Mouse (Mus musculus): ENCODE results near the gene Ctsl. TPM values are rescaled to one million over a fixed set of nuclear protein-coding genes. Genes with fewer than 3 reads are reported as not detected.

Gene Ctsl
- polyA plus RNA-seq, 1 experiment from 2014 or later: 159 TPM

DNA sequence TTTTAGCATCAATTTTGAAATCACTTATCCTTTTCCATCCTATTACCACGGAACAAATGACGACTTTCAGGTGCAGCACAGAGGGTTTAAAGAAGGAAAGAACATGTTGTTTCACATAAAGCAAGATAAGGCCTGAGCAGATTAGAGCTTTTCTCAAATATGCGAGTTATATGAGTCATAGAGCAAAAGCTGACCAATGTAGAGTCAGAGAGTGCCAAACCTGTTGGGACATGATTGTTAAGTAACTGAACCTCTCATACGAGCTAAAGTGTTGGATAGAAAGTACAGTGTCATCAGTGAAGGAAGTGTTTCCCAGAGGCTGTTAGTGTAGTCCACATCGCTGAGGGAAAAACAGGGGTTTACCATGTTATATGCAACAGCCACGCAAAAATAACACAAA is 38.4 kb downstream of the Ctsl start:
- H3K27me3 ChIP-seq (ENCODE audit: low read depth, poor library complexity, severe bottlenecking): no peaks in the 10 kb centered on the region
- no peaks in the 10 kb centered on the region for H3K36me3 ChIP-seq
- no peaks in the 10 kb centered on the region for H3K4me1 ChIP-seq
- H3K27ac ChIP-seq (replicated peaks): no peak overlapping the region
- DNase-seq (ENCODE audit: low spot score): no peak
- WGBS: 81% methylated on average over 6 of the region's 6 CpGs
- no peak overlapping the region for H3K4me3 ChIP-seq
- no peaks in the 10 kb centered on the region for H3K9me3 ChIP-seq (replicated peaks)

DNA sequence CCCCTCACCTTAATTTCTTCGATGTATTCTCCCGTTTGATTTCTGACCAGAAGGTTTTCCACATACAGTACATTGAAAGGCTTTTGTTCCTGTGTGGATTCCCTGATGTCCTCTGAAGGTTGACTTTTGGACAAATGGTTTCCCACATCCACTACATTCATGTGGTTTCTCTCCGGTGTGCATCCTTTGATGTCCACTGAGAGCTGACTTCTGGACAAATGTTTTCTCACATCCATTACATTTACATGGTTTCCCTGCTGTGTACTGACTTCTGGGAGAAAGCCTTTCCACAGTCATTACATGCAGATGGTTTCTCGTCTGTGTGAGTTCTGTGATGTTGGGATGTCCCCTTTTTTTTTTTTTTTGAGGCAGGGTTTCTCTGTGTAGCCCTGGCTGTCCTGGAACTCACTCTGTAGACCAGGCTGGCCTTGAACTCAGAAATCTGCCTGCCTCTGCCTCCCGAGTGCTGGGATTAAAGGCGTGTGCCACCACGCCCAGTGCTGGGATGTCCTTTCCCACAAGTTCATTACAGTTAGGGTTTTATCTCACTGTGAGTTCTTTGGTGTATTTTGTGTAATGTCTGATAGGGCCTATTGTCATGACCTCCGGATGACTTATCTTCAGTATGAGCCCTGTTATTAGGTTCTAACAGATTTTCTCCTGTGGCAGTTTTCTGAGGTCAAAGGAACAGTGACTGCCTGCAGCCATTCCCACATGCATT is 48.0 kb downstream of the Ctsl start:
- DNase-seq (ENCODE audit: low spot score): no peak

GRCm38 (mm10) chr13:64320334-64320733 is 50.4 kb downstream of the Ctsl start:
- Histone ChIP-seq H3K27ac (replicated peaks) (no peak overlapping the region), H3K27me3 (ENCODE audit: low read depth, poor library complexity, severe bottlenecking) (no peaks in the 10 kb centered on the region), H3K9me3 (replicated peaks) (no peaks in the 10 kb centered on the region), H3K4me1 (no peaks in the 10 kb centered on the region), H3K36me3 (no peaks in the 10 kb centered on the region), H3K4me3 (no peak overlapping the region)
- WGBS: 83% methylated on average over 8 of the region's 8 CpGs
- no peak for DNase-seq (ENCODE audit: low spot score)

More for the DNA sequence above, 48.0 kb downstream of the Ctsl start:
- Histone ChIP-seq H3K36me3 (no peaks in the 10 kb centered on the region), H3K27ac (replicated peaks) (no peak overlapping the region), H3K4me1 (no peaks in the 10 kb centered on the region), H3K4me3 (no peak overlapping the region), H3K27me3 (ENCODE audit: low read depth, poor library complexity, severe bottlenecking) (no peaks in the 10 kb centered on the region), H3K9me3 (replicated peaks) (no peaks in the 10 kb centered on the region)
- WGBS: 87% methylated on average over 8 of the region's 8 CpGs

- H3K9me3 ChIP-seq (replicated peaks): no peaks in the 10 kb centered on the region
- DNase-seq (ENCODE audit: low spot score): no peak
- no peaks in the 10 kb centered on the region for H3K4me1 ChIP-seq
- no peak overlapping the region for H3K27ac ChIP-seq (replicated peaks)
- H3K27me3 ChIP-seq (ENCODE audit: low read depth, poor library complexity, severe bottlenecking): no peaks in the 10 kb centered on the region
- no peaks in the 10 kb centered on the region for H3K36me3 ChIP-seq
- no peak overlapping the region for H3K4me3 ChIP-seq
Measured at GRCm38 (mm10) chr13:64319782-64320181, 50.9 kb downstream of the Ctsl start.

DNA sequence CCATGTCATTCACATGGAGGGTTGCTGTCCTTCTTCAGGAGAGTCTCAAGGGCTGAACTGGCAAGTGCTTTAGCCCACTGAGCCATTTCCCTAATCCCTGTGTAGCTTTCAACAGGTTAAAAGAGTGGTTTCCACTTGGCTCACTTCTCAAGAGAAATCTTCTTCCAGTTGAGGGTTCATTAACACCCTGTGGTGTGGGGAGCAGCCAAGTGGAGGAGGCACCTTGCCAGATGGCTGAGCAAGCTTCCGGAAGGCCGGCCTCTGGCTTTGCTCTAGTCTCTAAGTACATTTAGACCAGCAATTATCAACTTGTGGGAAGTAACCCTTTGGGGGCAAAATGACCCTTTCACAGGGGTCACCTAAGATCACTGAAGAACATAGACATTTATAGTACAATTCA is 52.3 kb downstream of the Ctsl start:
- Histone ChIP-seq H3K27me3 (ENCODE audit: low read depth, poor library complexity, severe bottlenecking) (no peaks in the 10 kb centered on the region), H3K27ac (replicated peaks) (no peak overlapping the region), H3K4me1 (no peaks in the 10 kb centered on the region), H3K4me3 (no peak overlapping the region), H3K9me3 (replicated peaks) (no peaks in the 10 kb centered on the region), H3K36me3 (no peaks in the 10 kb centered on the region)
- DNase-seq (ENCODE audit: low spot score): no peak
- WGBS: 65% methylated on average over 2 of the region's 2 CpGs

DNA sequence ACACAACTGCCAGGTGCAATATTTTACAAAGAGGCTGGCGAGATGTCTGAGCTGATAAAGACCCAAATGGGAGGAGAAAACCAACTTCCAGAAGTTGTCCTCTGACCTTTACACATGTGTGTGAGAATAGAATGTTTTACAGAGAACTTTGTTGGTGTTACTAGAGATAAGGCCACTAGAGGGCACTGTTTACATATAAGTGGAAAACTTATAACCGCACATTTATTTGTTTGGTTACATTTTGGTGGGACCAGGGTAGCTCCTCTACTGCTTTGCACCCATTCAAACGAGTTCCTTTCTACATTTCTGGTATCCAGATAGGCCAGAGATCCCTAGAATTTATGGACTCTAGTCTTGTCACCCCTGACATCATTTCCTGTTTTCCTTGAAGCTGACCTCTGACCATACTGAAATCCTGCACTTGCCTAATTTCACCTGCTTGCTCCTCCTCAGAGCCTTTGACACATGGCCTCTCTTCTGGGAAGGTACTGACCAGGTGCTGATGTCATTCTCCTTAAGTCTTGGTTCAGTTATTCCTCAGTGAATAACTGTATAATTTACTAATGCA is 55.1 kb downstream of the Ctsl start:
- Histone ChIP-seq H3K27me3 (ENCODE audit: low read depth, poor library complexity, severe bottlenecking) (no peaks in the 10 kb centered on the region), H3K36me3 (no peaks in the 10 kb centered on the region), H3K9me3 (replicated peaks) (no peaks in the 10 kb centered on the region), H3K27ac (replicated peaks) (no peak overlapping the region), H3K4me3 (no peak overlapping the region), H3K4me1 (peaks cover 13% of the 10 kb centered on the region)
- WGBS: 1% methylated on average over 3 of the region's 3 CpGs
- DNase-seq (ENCODE audit: low spot score): peak; percentile 13

GRCm38 (mm10) chr13:64314041-64314440 is 56.6 kb downstream of the Ctsl start:
- DNase-seq (ENCODE audit: low spot score): no peak
- Histone ChIP-seq H3K27ac (replicated peaks) (no peak overlapping the region), H3K36me3 (no peaks in the 10 kb centered on the region), H3K4me1 (peaks cover 13% of the 10 kb centered on the region), H3K9me3 (replicated peaks) (no peaks in the 10 kb centered on the region), H3K27me3 (ENCODE audit: low read depth, poor library complexity, severe bottlenecking) (no peaks in the 10 kb centered on the region), H3K4me3 (no peak overlapping the region)
- 79% methylated on average over 3 of the region's 3 CpGs for WGBS

DNA sequence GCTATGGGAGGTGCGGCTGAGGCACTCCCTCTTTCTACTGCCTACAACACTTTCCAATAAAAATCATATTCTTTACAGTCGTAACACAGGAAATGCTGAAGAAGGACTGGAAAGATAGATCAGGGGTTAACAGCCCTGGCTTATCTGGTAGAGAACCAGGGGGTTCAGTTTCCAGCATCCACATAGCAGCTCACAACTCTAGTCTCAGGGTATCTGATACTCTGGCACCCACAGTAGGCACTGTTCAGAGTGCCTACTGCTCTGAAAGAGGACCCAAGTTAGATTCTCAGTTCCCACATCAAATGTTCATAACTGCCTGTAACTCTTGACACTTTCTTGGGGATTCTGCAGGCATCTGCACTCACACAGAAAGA is 57.8 kb downstream of the Ctsl start:
- DNase-seq (ENCODE audit: low spot score): no peak
- no peak overlapping the region for H3K27ac ChIP-seq (replicated peaks)
- WGBS: 2% methylated on average over 2 of the region's 2 CpGs

DNA sequence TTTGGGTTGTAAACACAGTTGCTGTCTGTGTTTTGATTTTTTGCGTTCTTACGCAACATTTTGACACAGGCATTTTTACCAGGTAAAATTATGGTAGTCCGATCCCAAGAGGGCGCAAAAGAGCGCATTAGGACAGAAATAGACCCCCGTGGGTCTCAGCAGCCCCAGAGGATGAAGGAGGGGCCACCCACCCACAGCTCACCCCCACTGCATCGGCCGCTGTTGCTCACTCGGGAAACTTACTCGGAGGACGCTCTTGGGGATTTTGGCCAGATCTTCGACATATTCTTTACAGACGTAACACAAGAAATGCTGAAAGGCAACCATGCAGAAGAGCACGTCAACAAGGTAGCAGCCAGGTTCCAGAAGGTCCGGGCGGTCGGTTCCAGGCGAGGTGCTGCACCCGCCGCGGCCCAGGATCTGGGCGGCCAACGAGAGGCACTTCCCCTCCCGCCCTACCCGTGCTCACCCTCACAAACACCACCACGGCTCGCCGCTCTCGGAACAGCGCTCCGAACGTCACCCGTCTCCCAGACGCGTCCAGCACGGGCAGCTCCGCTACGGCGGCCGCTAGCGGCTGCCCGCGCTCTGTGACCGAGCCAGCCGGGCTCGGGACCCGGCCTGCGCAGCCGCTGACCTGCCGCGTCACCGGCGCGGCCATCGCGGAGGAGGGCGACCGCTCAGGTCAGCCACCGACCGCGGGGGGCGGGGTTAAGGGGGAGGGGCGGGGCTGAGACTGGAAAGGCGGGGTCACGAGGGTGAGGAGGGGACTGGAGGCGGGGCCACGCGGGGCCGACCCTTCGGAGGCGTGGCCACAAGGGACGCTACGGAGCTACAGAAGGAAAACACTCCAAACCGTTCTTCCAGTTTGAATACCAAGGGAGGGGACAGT is 58.4 kb downstream of the Ctsl start, which contains the start of gene Aaed1:
Gene Aaed1, minus strand, starts transcription at position 687 of the 892 bp plus-strand sequence.
- WGBS: under 1% methylated on average over 74 of the region's 74 CpGs
- Histone ChIP-seq H3K4me1 (peaks cover 13% of the 10 kb centered on the region), H3K9me3 (replicated peaks) (no peaks in the 10 kb centered on the region), H3K27me3 (ENCODE audit: low read depth, poor library complexity, severe bottlenecking) (no peaks in the 10 kb centered on the region), H3K27ac (replicated peaks) (peak within 1 kb of the TSS; percentile 90), H3K36me3 (peaks cover 8% of the 10 kb centered on the region), H3K4me3 (peak within 1 kb of the TSS; percentile 73)
- peak; percentile 98 for DNase-seq (ENCODE audit: low spot score)

More for the DNA sequence above, 57.8 kb downstream of the Ctsl start:
- peak overlapping the region; percentile 73 for H3K4me3 ChIP-seq
- H3K27me3 ChIP-seq (ENCODE audit: low read depth, poor library complexity, severe bottlenecking): no peaks in the 10 kb centered on the region
- peaks cover 3% of the 10 kb centered on the region; the same call in 1 of the 2 replicates for H3K36me3 ChIP-seq
- H3K9me3 ChIP-seq (replicated peaks): no peaks in the 10 kb centered on the region
- H3K4me1 ChIP-seq: peaks cover 13% of the 10 kb centered on the region

- Histone ChIP-seq H3K9me3 (replicated peaks) (no peaks in the 10 kb centered on the region), H3K4me1 (peaks cover 13% of the 10 kb centered on the region), H3K36me3 (peaks cover 11% of the 10 kb centered on the region), H3K27me3 (ENCODE audit: low read depth, poor library complexity, severe bottlenecking) (no peaks in the 10 kb centered on the region), H3K27ac (replicated peaks) (no peak overlapping the region), H3K4me3 (peak overlapping the region; percentile 73)
- WGBS: 97% methylated on average over 1 of the region's 1 CpGs
- no peak for DNase-seq (ENCODE audit: low spot score)
Measured at GRCm38 (mm10) chr13:64311266-64311665, 59.4 kb downstream of the Ctsl start.

- WGBS: 83% methylated on average over 6 of the region's 6 CpGs
- H3K27ac ChIP-seq (replicated peaks): no peak overlapping the region
- H3K9me3 ChIP-seq (replicated peaks): no peaks in the 10 kb centered on the region
- peaks cover 11% of the 10 kb centered on the region for H3K36me3 ChIP-seq
- peaks cover 13% of the 10 kb centered on the region for H3K4me1 ChIP-seq
- no peaks in the 10 kb centered on the region for H3K27me3 ChIP-seq (ENCODE audit: low read depth, poor library complexity, severe bottlenecking)
- H3K4me3 ChIP-seq: no peak overlapping the region
- no peak for DNase-seq (ENCODE audit: low spot score)
Measured at GRCm38 (mm10) chr13:64310585-64310984, 60.1 kb downstream of the Ctsl start.

GRCm38 (mm10) chr13:64309842-64310241 is 60.8 kb downstream of the Ctsl start:
- Histone ChIP-seq H3K36me3 (peaks cover 11% of the 10 kb centered on the region), H3K27me3 (ENCODE audit: low read depth, poor library complexity, severe bottlenecking) (no peaks in the 10 kb centered on the region), H3K4me3 (no peak overlapping the region), H3K27ac (replicated peaks) (no peak overlapping the region), H3K9me3 (replicated peaks) (no peaks in the 10 kb centered on the region), H3K4me1 (peaks cover 13% of the 10 kb centered on the region)
- no peak for DNase-seq (ENCODE audit: low spot score)
- 84% methylated on average over 11 of the region's 11 CpGs for WGBS
